Mouse (Mus musculus) kidney, adult 2 months (tissue): ENCODE data around the gene Pbx3. TPM values are rescaled to one million over a fixed set of nuclear protein-coding genes. Genes with fewer than 3 reads are reported as not detected.
A peak's percentile ranks its signal among the peaks of the same experiment; 100 is the strongest.

Experiments
- DNase-seq: peaks from one replicate; pipeline ENCODE4 v3.0.0; 2021
- H3K27ac ChIP-seq: fragments of 200-500 bp; 2 replicates; pipeline ENCODE4 v1.5.1; 2012; ENCODE audit warnings: low read depth, low read length, control low read depth, inconsistent platforms; ENCODE audit not compliant: insufficient read depth
- H3K27me3 ChIP-seq: fragments of 200-500 bp; replicated peaks from 2 replicates; pipeline ENCODE4 v1.6.1; 2012; ENCODE audit warnings: mild to moderate bottlenecking, moderate library complexity, low read length, inconsistent platforms; ENCODE audit not compliant: control insufficient read depth, insufficient read depth
- H3K36me3 ChIP-seq: fragments of 200-500 bp; 2 replicates; pipeline ENCODE4 v1.6.1; 2012; ENCODE audit warnings: mild to moderate bottlenecking, moderate library complexity, low read length, inconsistent platforms; ENCODE audit not compliant: control insufficient read depth, insufficient read depth
- H3K4me1 ChIP-seq: fragments of 200-500 bp; 2 replicates; pipeline ENCODE4 v1.6.1; 2011; ENCODE audit warnings: low read length; ENCODE audit not compliant: control insufficient read depth, insufficient read depth
- H3K4me3 ChIP-seq: fragments of 200-500 bp; 2 replicates; pipeline ENCODE4 v1.5.1; 2011; ENCODE audit warnings: mild to moderate bottlenecking, low read depth, low read length, control low read depth; ENCODE audit not compliant: insufficient read depth
- CTCF ChIP-seq: fragments of 200-500 bp; conservative IDR thresholded peaks from 2 replicates; pipeline ENCODE4 v1.5.1; 2011; ENCODE audit warnings: low read depth, mild to moderate bottlenecking, control low read depth, low read length, moderate library complexity, mixed read lengths; ENCODE audit not compliant: insufficient read depth, insufficient read length
- POLR2A ChIP-seq: fragments of 200-500 bp; IDR thresholded peaks from one replicate; pipeline ENCODE4 v1.6.1; 2011; ENCODE audit warnings: low read depth, low read length, control low read depth
- WGBS: fragments of 180-500 bp; shearing (Covaris S2); methylation state at CpG from one replicate; pipeline ENCODE4 v1.1.7; 2018; 5-methylcytosine and 5-hydroxymethylcytosine counted together
- polyA plus RNA-seq: library from polyadenylated mRNA; depleted of rRNA; stranded (reverse); fragments of >200 nt; gene quantifications from 2 replicates; pipeline ENCODE4 v1.2.3, GENCODE M21; 2012

The Pbx3 gene
- polyA plus RNA-seq, 1 experiment: 5.6 TPM

GRCm38 (mm10) chr2:34258256-34258655, 114.7 kb downstream of the Pbx3 start:
- no peak overlapping the region for H3K27ac ChIP-seq
- TF ChIP-seq POLR2A (no peak), CTCF (no peak)
- no peak for DNase-seq
- no peaks in the 10 kb centered on the region for H3K27me3 ChIP-seq
- 96% methylated on average over 2 of the region's 2 CpGs for WGBS
- no peaks in the 10 kb centered on the region for H3K4me1 ChIP-seq
- H3K4me3 ChIP-seq: no peak overlapping the region
- H3K36me3 ChIP-seq: no peaks in the 10 kb centered on the region

GRCm38 (mm10) chr2:34257611-34258010, 115.3 kb downstream of the Pbx3 start:
- TF ChIP-seq POLR2A: no peak
- TF ChIP-seq CTCF: no peak
- DNase-seq: no peak

GRCm38 (mm10) chr2:34256000-34256553, 116.9 kb downstream of the Pbx3 start:
- Histone ChIP-seq H3K27ac (no peak overlapping the region), H3K27me3 (no peaks in the 10 kb centered on the region), H3K4me3 (no peak overlapping the region), H3K36me3 (no peaks in the 10 kb centered on the region), H3K4me1 (no peaks in the 10 kb centered on the region)
- TF ChIP-seq POLR2A: no peak
- no peak for TF ChIP-seq CTCF
- no peak for DNase-seq
- 76% methylated on average over 6 of the region's 6 CpGs for WGBS

More at GRCm38 (mm10) chr2:34257611-34258010, 115.3 kb downstream of the Pbx3 start:
- H3K27ac ChIP-seq: no peak overlapping the region
- no peaks in the 10 kb centered on the region for H3K4me1 ChIP-seq
- no peak overlapping the region for H3K4me3 ChIP-seq
- WGBS: 94% methylated on average over 2 of the region's 2 CpGs
- no peaks in the 10 kb centered on the region for H3K36me3 ChIP-seq
- no peaks in the 10 kb centered on the region for H3K27me3 ChIP-seq

GRCm38 (mm10) chr2:34253627-34254026, 119.3 kb downstream of the Pbx3 start:
- no peak overlapping the region for H3K27ac ChIP-seq
- H3K27me3 ChIP-seq: no peaks in the 10 kb centered on the region
- no peaks in the 10 kb centered on the region for H3K36me3 ChIP-seq
- DNase-seq: no peak
- 65% methylated on average over 1 of the region's 1 CpGs for WGBS
- TF ChIP-seq CTCF (no peak), POLR2A (no peak)
- H3K4me1 ChIP-seq: no peaks in the 10 kb centered on the region
- H3K4me3 ChIP-seq: no peak overlapping the region

GRCm38 (mm10) chr2:34253111-34253510, 119.8 kb downstream of the Pbx3 start:
- no peak for TF ChIP-seq POLR2A
- TF ChIP-seq CTCF: no peak
- no peak overlapping the region for H3K4me3 ChIP-seq
- no peaks in the 10 kb centered on the region for H3K4me1 ChIP-seq
- H3K27ac ChIP-seq: no peak overlapping the region
- H3K36me3 ChIP-seq: no peaks in the 10 kb centered on the region
- 43% methylated on average over 1 of the region's 1 CpGs for WGBS
- H3K27me3 ChIP-seq: no peaks in the 10 kb centered on the region
- no peak for DNase-seq

- 67% methylated on average over 3 of the region's 3 CpGs for WGBS
- Histone ChIP-seq H3K4me1 (no peaks in the 10 kb centered on the region), H3K27me3 (no peaks in the 10 kb centered on the region), H3K4me3 (no peak overlapping the region), H3K36me3 (no peaks in the 10 kb centered on the region), H3K27ac (no peak overlapping the region)
- no peak for DNase-seq
- no peak for TF ChIP-seq POLR2A
- no peak for TF ChIP-seq CTCF
Measured at GRCm38 (mm10) chr2:34252286-34252685, 120.7 kb downstream of the Pbx3 start.

GRCm38 (mm10) chr2:34249961-34250658, 122.8 kb downstream of the Pbx3 start:
- Histone ChIP-seq H3K36me3 (no peaks in the 10 kb centered on the region), H3K4me3 (peak overlapping the region; percentile 52), H3K27ac (no peak overlapping the region), H3K27me3 (no peaks in the 10 kb centered on the region), H3K4me1 (no peaks in the 10 kb centered on the region)
- WGBS: 16% methylated on average over 18 of the region's 18 CpGs
- no peak for DNase-seq
- no peak for TF ChIP-seq CTCF
- no peak for TF ChIP-seq POLR2A
